Mouse (Mus musculus) erythroblast, embryonic 14.5 days (primary cell): ENCODE data around the gene Ryr2. TPM values are rescaled to one million over a fixed set of nuclear protein-coding genes. Genes with fewer than 3 reads are reported as not detected.

Source experiments
- H3K27me3 ChIP-seq: 2 replicates; pipeline ENCODE4 v1.6.1; 2012; ENCODE audit warnings: inconsistent platforms; ENCODE audit not compliant: control insufficient read depth
- H3K36me3 ChIP-seq: 2 replicates; pipeline ENCODE4 v1.6.1; 2012; ENCODE audit warnings: mild to moderate bottlenecking, inconsistent platforms; ENCODE audit not compliant: control insufficient read depth
- H3K4me1 ChIP-seq: 2 replicates; pipeline ENCODE4 v1.6.1; 2012; ENCODE audit warnings: inconsistent platforms; ENCODE audit not compliant: control insufficient read depth
- H3K4me3 ChIP-seq: replicated peaks from 2 replicates; pipeline ENCODE3; 2012; ENCODE audit warnings: moderate library complexity, mild to moderate bottlenecking, inconsistent platforms
- H3K9me3 ChIP-seq: 2 replicates; pipeline ENCODE4 v1.6.1; 2012; ENCODE audit warnings: low read length, inconsistent platforms, mixed read lengths; ENCODE audit not compliant: control insufficient read depth
- GATA1 ChIP-seq: IDR thresholded peaks from 2 replicates; pipeline ENCODE4 v1.6.1; 2012; ENCODE audit warnings: low read length, inconsistent platforms, mixed read lengths
- TAL1 ChIP-seq: IDR thresholded peaks from 3 replicates; pipeline ENCODE4 v1.6.1; 2012; ENCODE audit warnings: low read length, inconsistent platforms, mixed read lengths
- polyA plus RNA-seq: library from polyadenylated mRNA; stranded (reverse); fragments of >175 nt; gene quantifications from 2 replicates; pipeline ENCODE4 v1.2.3, GENCODE M21; 2012

Gene Ryr2
- polyA plus RNA-seq, 1 experiment: not detected

- Histone ChIP-seq H3K36me3 (no peaks in the 10 kb centered on the region), H3K4me1 (no peaks in the 10 kb centered on the region), H3K27me3 (no peaks in the 10 kb centered on the region), H3K4me3 (no peak overlapping the region), H3K9me3 (no peaks in the 10 kb centered on the region)
- no peak for TF ChIP-seq TAL1
- no peak for TF ChIP-seq GATA1
Measured at GRCm38 (mm10) chr13:12047059-12047458, 59.7 kb downstream of the Ryr2 start.

DNA sequence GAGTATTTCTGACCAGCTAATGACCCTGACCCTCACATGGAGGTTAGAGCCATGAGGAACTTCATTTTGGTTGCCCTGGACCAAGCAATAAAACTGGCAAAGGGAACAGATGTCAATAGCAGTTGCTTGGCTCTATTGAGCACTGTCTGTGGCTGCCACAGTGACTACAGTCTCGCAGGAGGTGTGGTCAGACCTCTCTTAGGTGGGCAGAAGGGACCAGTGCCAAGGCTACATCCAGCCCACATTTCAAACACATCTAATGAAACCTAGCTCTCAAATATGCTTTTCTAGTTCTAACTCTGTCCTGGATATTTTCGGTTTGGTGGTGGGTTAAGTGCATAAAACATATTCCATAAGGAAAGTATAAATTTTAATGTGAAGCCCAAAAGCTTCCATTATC, 62.0 kb downstream of the Ryr2 start:
- H3K9me3 ChIP-seq: no peaks in the 10 kb centered on the region
- TF ChIP-seq TAL1 (no peak), GATA1 (no peak)
- no peaks in the 10 kb centered on the region for H3K4me1 ChIP-seq
- no peaks in the 10 kb centered on the region for H3K36me3 ChIP-seq
- no peaks in the 10 kb centered on the region for H3K27me3 ChIP-seq
- H3K4me3 ChIP-seq: no peak overlapping the region

DNA sequence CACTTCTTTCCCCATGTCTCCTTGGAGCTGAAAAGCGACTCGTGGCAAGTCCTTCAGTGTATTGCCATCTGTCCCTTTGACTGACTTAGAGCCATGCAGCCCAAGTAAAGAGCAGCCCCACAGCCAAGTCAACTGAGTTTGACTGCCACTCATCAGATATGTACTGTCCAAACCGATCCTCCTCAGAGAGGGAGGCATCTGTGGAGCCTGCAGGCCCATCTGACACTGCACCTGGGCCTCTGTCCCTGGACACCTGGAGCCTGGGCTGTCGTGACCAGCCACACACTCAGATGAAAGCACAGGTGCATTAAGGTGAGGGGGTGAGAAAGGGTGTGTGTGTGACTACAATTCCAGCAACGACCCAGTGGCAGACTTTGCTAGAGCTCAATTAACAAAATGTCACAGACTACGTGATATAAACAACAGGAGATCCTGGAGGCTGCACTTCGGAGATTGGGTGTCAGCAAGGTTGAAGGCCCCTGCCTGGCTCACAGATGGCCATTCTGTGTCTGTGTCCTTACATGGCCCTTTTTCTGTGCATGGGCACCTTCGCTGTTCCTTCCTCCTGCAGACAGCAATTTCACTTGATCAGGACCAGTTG, 63.8 kb downstream of the Ryr2 start:
- Histone ChIP-seq H3K27me3 (no peaks in the 10 kb centered on the region), H3K9me3 (no peaks in the 10 kb centered on the region), H3K4me3 (no peak overlapping the region), H3K4me1 (no peaks in the 10 kb centered on the region), H3K36me3 (no peaks in the 10 kb centered on the region)
- TF ChIP-seq GATA1 (no peak), TAL1 (no peak)

- H3K4me1 ChIP-seq: no peaks in the 10 kb centered on the region
- no peaks in the 10 kb centered on the region for H3K27me3 ChIP-seq
- no peaks in the 10 kb centered on the region for H3K9me3 ChIP-seq
- TF ChIP-seq GATA1: no peak
- no peak for TF ChIP-seq TAL1
- no peak overlapping the region for H3K4me3 ChIP-seq
- H3K36me3 ChIP-seq: no peaks in the 10 kb centered on the region
Measured at GRCm38 (mm10) chr13:12039967-12040366, 66.8 kb downstream of the Ryr2 start.

DNA sequence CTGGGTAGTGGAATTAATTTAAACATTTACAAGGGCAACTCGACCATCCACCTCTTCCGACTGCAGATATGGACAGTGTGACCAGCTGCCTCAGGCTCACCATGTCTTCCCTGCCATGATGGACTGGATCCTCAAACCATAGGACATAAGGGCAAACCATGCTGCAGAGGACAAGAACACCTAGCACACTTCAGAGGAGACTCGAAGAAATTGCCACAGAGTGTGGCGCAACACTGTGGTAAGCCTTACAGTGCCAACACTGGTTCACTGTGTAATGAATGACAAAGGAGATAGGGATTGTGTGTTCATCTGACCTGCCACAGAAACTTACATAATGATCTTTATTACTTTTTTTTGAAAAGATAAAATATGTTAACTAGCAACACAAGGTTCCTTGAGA, 68.1 kb downstream of the Ryr2 start:
- H3K4me3 ChIP-seq: no peak overlapping the region
- TF ChIP-seq GATA1 (no peak), TAL1 (no peak)
- no peaks in the 10 kb centered on the region for H3K9me3 ChIP-seq
- H3K4me1 ChIP-seq: no peaks in the 10 kb centered on the region
- H3K27me3 ChIP-seq: no peaks in the 10 kb centered on the region
- no peaks in the 10 kb centered on the region for H3K36me3 ChIP-seq

GRCm38 (mm10) chr13:12037241-12037640, 69.5 kb downstream of the Ryr2 start:
- no peaks in the 10 kb centered on the region for H3K9me3 ChIP-seq
- TF ChIP-seq TAL1 (no peak), GATA1 (no peak)
- H3K27me3 ChIP-seq: no peaks in the 10 kb centered on the region
- H3K4me1 ChIP-seq: no peaks in the 10 kb centered on the region
- H3K4me3 ChIP-seq: no peak overlapping the region
- no peaks in the 10 kb centered on the region for H3K36me3 ChIP-seq

DNA sequence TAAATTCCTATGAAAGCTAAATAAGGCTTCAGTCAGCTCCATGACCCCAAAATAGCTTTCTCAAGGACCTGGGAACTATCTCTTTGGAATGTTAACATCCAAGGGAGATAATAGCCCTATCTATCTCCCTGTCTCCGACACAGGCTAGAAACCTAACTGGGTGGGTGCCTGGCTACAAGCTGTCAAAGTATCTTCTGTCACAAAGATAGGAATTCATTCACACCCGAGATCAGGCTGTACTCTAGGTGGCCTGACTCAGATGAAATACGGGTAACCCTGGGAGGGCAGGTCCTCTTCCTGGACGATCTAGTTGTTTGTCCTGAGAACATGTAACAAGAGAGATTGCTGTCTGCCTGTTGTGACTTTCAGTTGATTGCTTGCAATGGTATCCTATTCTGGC, 69.9 kb downstream of the Ryr2 start:
- Histone ChIP-seq H3K4me3 (no peak overlapping the region), H3K27me3 (no peaks in the 10 kb centered on the region), H3K4me1 (no peaks in the 10 kb centered on the region), H3K9me3 (no peaks in the 10 kb centered on the region), H3K36me3 (no peaks in the 10 kb centered on the region)
- no peak for TF ChIP-seq GATA1
- TF ChIP-seq TAL1: no peak

DNA sequence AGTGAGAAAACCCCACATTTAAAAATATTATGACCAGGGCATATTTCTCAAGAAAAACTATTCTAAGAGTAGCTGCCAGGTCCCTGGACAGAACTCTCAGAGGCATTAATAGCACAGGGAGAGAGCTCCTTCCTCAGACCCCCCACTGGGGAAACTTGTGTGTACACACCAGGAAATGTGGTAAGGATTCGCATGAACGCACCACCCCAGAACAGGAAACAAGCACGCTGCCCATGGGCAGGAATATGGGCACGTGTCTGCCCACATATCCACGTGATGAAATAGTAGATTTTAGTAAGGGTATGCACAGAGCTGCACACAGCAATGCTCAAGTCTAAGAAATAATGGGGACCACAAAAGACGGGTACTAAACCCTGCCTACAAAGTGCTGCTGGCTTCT, 72.8 kb downstream of the Ryr2 start:
- H3K4me3 ChIP-seq: no peak overlapping the region
- H3K9me3 ChIP-seq: no peaks in the 10 kb centered on the region
- TF ChIP-seq TAL1 (no peak), GATA1 (no peak)
- H3K4me1 ChIP-seq: no peaks in the 10 kb centered on the region
- H3K27me3 ChIP-seq: no peaks in the 10 kb centered on the region
- no peaks in the 10 kb centered on the region for H3K36me3 ChIP-seq

GRCm38 (mm10) chr13:12033272-12033671, 73.5 kb downstream of the Ryr2 start:
- Histone ChIP-seq H3K4me3 (no peak overlapping the region), H3K9me3 (no peaks in the 10 kb centered on the region), H3K4me1 (no peaks in the 10 kb centered on the region), H3K36me3 (no peaks in the 10 kb centered on the region), H3K27me3 (no peaks in the 10 kb centered on the region)
- TF ChIP-seq GATA1: no peak
- TF ChIP-seq TAL1: no peak

GRCm38 (mm10) chr13:12029841-12030240, 76.9 kb downstream of the Ryr2 start:
- Histone ChIP-seq H3K36me3 (no peaks in the 10 kb centered on the region), H3K4me3 (no peak overlapping the region), H3K9me3 (no peaks in the 10 kb centered on the region), H3K4me1 (no peaks in the 10 kb centered on the region), H3K27me3 (no peaks in the 10 kb centered on the region)
- TF ChIP-seq GATA1 (no peak), TAL1 (no peak)
